Mouse (Mus musculus) lung, postnatal 0 days (tissue): Measurements from ENCODE around the gene Pitx2.

ENCODE experiments used
- CTCF ChIP-seq: IDR thresholded peaks from 2 replicates; pipeline ENCODE4 v1.5.1; 2016; ENCODE audit warnings: antibody characterized with exemption, mild to moderate bottlenecking
- EP300 ChIP-seq: IDR thresholded peaks from 2 replicates; pipeline ENCODE4 v1.6.1; 2016; ENCODE audit warnings: antibody characterized with exemption, mild to moderate bottlenecking, control low read depth

DNA sequence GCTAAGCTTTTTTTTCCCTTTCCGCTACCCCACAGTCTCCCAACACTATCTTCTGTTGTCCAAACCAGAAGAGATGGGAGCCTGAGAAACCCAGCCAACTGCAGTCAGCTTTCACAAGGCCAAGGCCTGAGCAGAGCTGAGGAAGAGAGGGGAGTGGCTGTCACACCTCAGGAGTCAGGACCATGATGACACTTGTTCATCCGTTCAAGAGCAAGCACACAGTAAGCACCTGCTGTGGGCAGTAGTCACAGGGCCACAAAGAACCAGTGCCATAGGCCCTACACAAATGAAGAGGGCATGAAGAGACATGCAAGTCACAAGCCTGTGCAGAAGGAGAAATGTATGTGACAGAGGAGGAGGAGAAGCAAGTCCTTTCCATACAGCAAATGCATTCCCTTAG lies 49.7 kb upstream of the Pitx2 start:
- TF ChIP-seq EP300 = no peak
- TF ChIP-seq CTCF = no peak
